Mouse (Mus musculus): Measurements from ENCODE around the gene Aldoc.

DNA sequence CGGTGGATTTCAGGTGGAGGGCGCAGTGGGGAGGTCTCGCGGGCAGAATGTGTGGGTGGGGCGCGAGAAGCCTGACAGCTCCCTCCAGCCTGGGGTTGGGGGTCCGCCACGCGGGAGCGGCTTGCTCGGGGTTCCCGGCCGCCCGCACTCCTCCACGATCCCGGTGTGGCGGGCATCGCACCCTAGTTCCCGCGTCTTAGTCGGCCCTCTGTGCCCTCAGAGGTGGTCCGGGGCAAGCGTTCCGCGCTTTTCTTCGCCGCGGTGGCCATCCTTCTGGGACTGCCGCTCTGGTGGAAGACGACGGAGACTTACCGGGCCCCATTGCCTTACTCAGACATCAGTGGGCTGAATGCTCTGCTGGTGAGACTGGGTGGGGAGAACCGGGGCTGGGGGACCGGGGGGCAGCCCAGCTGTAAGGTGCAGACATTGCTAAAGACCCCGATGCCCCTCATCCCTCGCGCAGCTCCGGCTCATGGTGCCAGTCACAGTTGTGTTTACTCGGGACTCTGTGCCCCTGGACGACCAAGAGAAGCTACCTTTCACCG lies 5.8 kb downstream of the Aldoc start:
- TF ChIP-seq CTCF (conservative IDR thresholded peaks at IDR 0.05; ENCODE audit: low read length) (no peak), POU5F1 (IDR thresholded peaks at IDR 0.05; ENCODE audit: borderline replicate concordance, low read length) (no peak), NANOG (IDR thresholded peaks at IDR 0.05; ENCODE audit: borderline replicate concordance, low read length) (no peak)

Data from E14TG2a.4 (cell line).